Mouse (Mus musculus): ENCODE measurements at regions not wholly inside any gene's neighbourhood (a gene's known extent, or its start where the extent isn't known, plus 50 kb on each side); places are given as distances from the start of the nearest gene placed in this dataset. TPM values are rescaled to one million over a fixed set of nuclear protein-coding genes. Genes with fewer than 3 reads are reported as not detected.

Small RNAs in the stretch of these regions (microRNA-seq; reads per million reads assigned to microRNA genes)
- gene Gm25442: not detected
